Mouse (Mus musculus) lung, adult 2 months (tissue): ENCODE data around the gene Gm26620.

Experiments used
- CTCF ChIP-seq: fragments of 200-500 bp; IDR thresholded peaks from 2 replicates; pipeline ENCODE4 v1.5.1; 2011; ENCODE audit warnings: mild to moderate bottlenecking, low read length, control low read depth; ENCODE audit not compliant: insufficient read depth
- POLR2A ChIP-seq: fragments of 200-500 bp; IDR thresholded peaks from 2 replicates; pipeline ENCODE4 v1.6.1; 2011; ENCODE audit warnings: low read depth, mild to moderate bottlenecking, control low read depth, low read length, borderline replicate concordance; ENCODE audit errors: extremely low read depth

DNA sequence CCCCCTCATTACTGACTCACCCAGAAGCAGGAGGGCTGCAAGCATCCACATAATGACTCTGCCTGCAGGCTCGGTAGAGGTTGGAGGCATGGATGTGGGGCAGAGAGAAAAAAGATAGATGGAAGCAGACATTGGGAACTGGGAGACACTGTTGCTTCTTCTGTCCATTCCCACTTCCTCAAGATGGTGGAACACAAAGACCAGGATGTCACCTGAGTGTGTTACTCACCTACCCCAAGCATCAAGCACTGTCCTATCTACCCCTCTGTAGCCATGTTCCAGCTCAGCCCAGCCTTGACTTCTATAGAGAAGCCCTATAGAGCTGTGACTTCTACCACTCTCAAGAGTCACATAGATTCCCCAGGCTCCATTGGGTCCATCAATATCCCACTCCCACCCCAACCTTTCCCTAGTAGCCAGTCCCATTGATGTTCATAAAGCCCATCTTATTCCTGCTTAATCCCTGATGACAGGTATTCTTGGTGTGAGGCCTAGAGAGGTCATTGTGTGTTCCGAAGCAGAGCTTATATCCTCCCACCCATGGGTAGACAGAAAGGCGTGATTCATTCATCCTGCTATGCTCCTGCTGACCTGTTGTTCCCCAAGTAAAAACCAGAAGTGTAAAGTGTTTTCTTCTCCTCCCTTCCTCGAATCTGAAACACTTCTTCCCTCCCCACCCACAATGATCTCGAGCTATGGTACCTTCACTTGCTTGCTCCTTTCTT is 28.2 kb downstream of the Gm26620 start, which contains the start of gene Fcrlb:
- TF ChIP-seq POLR2A (no peak), CTCF (no peak)
